Mouse (Mus musculus): ENCODE measurements at regions not wholly inside any gene's neighbourhood (a gene's known extent, or its start where the extent isn't known, plus 50 kb on each side); places are given as distances from the start of the nearest gene placed in this dataset.

GRCm38 (mm10) chr13:44421922-44422321 lies 307.4 kb upstream of the Jarid2 start:
- TF ChIP-seq CTCF (IDR thresholded peaks at IDR 0.05; ENCODE audit: borderline replicate concordance, insufficient read depth, low read depth, low read length) (no peak), POLR2A (IDR thresholded peaks at IDR 0.05; ENCODE audit: borderline replicate concordance, insufficient read depth, low read length) (no peak)

Measured in cerebellum, adult 2 months (tissue).